Mouse (Mus musculus) intestine, embryonic 15.5 days (tissue): Measurements from ENCODE around the gene Cntnap1. TPM values are rescaled to one million over a fixed set of nuclear protein-coding genes. Genes with fewer than 3 reads are reported as not detected.

Source experiments
- ATAC-seq: fragments of 200-750 bp; cut with Nextera tagmentation; 2 replicates; pipeline ENCODE4 v1.8.0; 2017; ENCODE audit warnings: moderate TSS enrichment, moderate library complexity
- H3K27ac ChIP-seq: fragments of 300-500 bp; sonication (generic); 2 replicates; pipeline ENCODE4 v1.5.1; 2015; ENCODE audit warnings: mild to moderate bottlenecking, inconsistent platforms
- H3K27me3 ChIP-seq: fragments of 300-500 bp; sonication (generic); replicated peaks from 2 replicates; pipeline ENCODE4 v1.6.1; 2015; ENCODE audit warnings: inconsistent platforms
- H3K36me3 ChIP-seq: fragments of 300-500 bp; sonication (generic); 2 replicates; pipeline ENCODE4 v1.6.1; 2015; ENCODE audit warnings: inconsistent platforms
- H3K4me1 ChIP-seq: fragments of 300-500 bp; sonication (generic); replicated peaks from 2 replicates; pipeline ENCODE4 v1.6.1; 2015; ENCODE audit warnings: inconsistent platforms
- H3K4me2 ChIP-seq: fragments of 300-500 bp; sonication (generic); replicated peaks from 2 replicates; pipeline ENCODE4 v1.6.1; 2015; ENCODE audit warnings: mild to moderate bottlenecking, inconsistent platforms
- H3K4me3 ChIP-seq: fragments of 300-500 bp; sonication (generic); replicated peaks from 2 replicates; pipeline ENCODE4 v1.5.1; 2015; ENCODE audit warnings: inconsistent platforms
- H3K9ac ChIP-seq: fragments of 300-500 bp; sonication (generic); 2 replicates; pipeline ENCODE4 v1.6.1; 2015; ENCODE audit warnings: inconsistent platforms
- H3K9me3 ChIP-seq: fragments of 300-500 bp; sonication (generic); 2 replicates; pipeline ENCODE4 v1.6.1; 2016; ENCODE audit warnings: inconsistent platforms
- WGBS: fragments of 180-500 bp; shearing (Covaris S2); methylation state at CpG from one replicate; pipeline ENCODE4 v1.1.7; 2015; 5-methylcytosine and 5-hydroxymethylcytosine counted together
- polyA plus RNA-seq: library from polyadenylated mRNA; unstranded; fragments of >200 nt; fragmentation: Nextera tagmentation; extraction: Ambion mirVana; gene quantifications from 2 replicates; pipeline ENCODE4 v1.2.1, GENCODE M21; 2015

Cntnap1 gene
- polyA plus RNA-seq, 1 experiment from 2014 or later = 0.82 TPM

- H3K27me3 ChIP-seq = no peaks in the 10 kb centered on the region
- no peak overlapping the region for H3K4me3 ChIP-seq
- no peaks in the 10 kb centered on the region for H3K9me3 ChIP-seq
- H3K4me2 ChIP-seq = no peak overlapping the region
- no peak for ATAC-seq
- H3K9ac ChIP-seq = no peak overlapping the region
- WGBS = 74% methylated on average over 5 of the region's 5 CpGs
- H3K27ac ChIP-seq = no peak overlapping the region
- H3K36me3 ChIP-seq = peaks cover 23% of the 10 kb centered on the region
- H3K4me1 ChIP-seq = peaks cover 21% of the 10 kb centered on the region
Measured at GRCm38 (mm10) chr11:101194137-101194536, 23.8 kb downstream of the Cntnap1 start.

GRCm38 (mm10) chr11:101194643-101195042 is 24.3 kb downstream of the Cntnap1 start:
- no peak overlapping the region for H3K27ac ChIP-seq
- no peak overlapping the region for H3K4me2 ChIP-seq
- H3K36me3 ChIP-seq = peaks cover 27% of the 10 kb centered on the region
- ATAC-seq = no peak
- H3K4me1 ChIP-seq = peaks cover 16% of the 10 kb centered on the region
- no peak overlapping the region for H3K9ac ChIP-seq
- H3K4me3 ChIP-seq = no peak overlapping the region
- no peaks in the 10 kb centered on the region for H3K9me3 ChIP-seq
- WGBS = 87% methylated on average over 6 of the region's 6 CpGs
- H3K27me3 ChIP-seq = no peaks in the 10 kb centered on the region

- no peak overlapping the region for H3K4me2 ChIP-seq
- H3K27me3 ChIP-seq = no peaks in the 10 kb centered on the region
- 91% methylated on average over 1 of the region's 1 CpGs for WGBS
- peaks cover 13% of the 10 kb centered on the region for H3K4me1 ChIP-seq
- peaks cover 32% of the 10 kb centered on the region for H3K36me3 ChIP-seq
- H3K27ac ChIP-seq = no peak overlapping the region
- H3K9me3 ChIP-seq = no peaks in the 10 kb centered on the region
- no peak for ATAC-seq
- no peak overlapping the region for H3K9ac ChIP-seq
- H3K4me3 ChIP-seq = no peak overlapping the region
Measured at GRCm38 (mm10) chr11:101195101-101195500, 24.8 kb downstream of the Cntnap1 start.

GRCm38 (mm10) chr11:101195571-101195970 is 25.2 kb downstream of the Cntnap1 start:
- H3K36me3 ChIP-seq = peaks cover 34% of the 10 kb centered on the region
- no peak for ATAC-seq
- H3K4me1 ChIP-seq = peaks cover 9% of the 10 kb centered on the region
- no peak overlapping the region for H3K27ac ChIP-seq
- no peaks in the 10 kb centered on the region for H3K9me3 ChIP-seq
- H3K4me2 ChIP-seq = no peak overlapping the region
- no peak overlapping the region for H3K9ac ChIP-seq
- 84% methylated on average over 8 of the region's 8 CpGs for WGBS
- no peak overlapping the region for H3K4me3 ChIP-seq
- H3K27me3 ChIP-seq = no peaks in the 10 kb centered on the region

GRCm38 (mm10) chr11:101196175-101196574 is 25.9 kb downstream of the Cntnap1 start:
- H3K4me3 ChIP-seq = no peak overlapping the region
- 88% methylated on average over 8 of the region's 8 CpGs for WGBS
- H3K4me1 ChIP-seq = 0 out of 2 replicates have a peak, but pooled peaks cover 4% of the 10 kb centered on the region
- H3K9me3 ChIP-seq = no peaks in the 10 kb centered on the region
- H3K9ac ChIP-seq = no peak overlapping the region
- ATAC-seq = no peak
- no peak overlapping the region for H3K27ac ChIP-seq
- no peaks in the 10 kb centered on the region for H3K27me3 ChIP-seq
- peaks cover 35% of the 10 kb centered on the region for H3K36me3 ChIP-seq
- H3K4me2 ChIP-seq = no peak overlapping the region

GRCm38 (mm10) chr11:101199555-101199954 is 29.2 kb downstream of the Cntnap1 start:
- no peak overlapping the region for H3K4me3 ChIP-seq
- H3K27me3 ChIP-seq = no peaks in the 10 kb centered on the region
- H3K9me3 ChIP-seq = no peaks in the 10 kb centered on the region
- no peak overlapping the region for H3K27ac ChIP-seq
- no peak overlapping the region for H3K9ac ChIP-seq
- WGBS = 79% methylated on average over 3 of the region's 3 CpGs
- no peaks in the 10 kb centered on the region for H3K4me1 ChIP-seq
- peaks cover 39% of the 10 kb centered on the region for H3K36me3 ChIP-seq
- no peak overlapping the region for H3K4me2 ChIP-seq
- ATAC-seq = no peak

GRCm38 (mm10) chr11:101200986-101201385 is 30.7 kb downstream of the Cntnap1 start:
- ATAC-seq = no peak
- H3K4me1 ChIP-seq = no peaks in the 10 kb centered on the region
- WGBS = 17% methylated on average over 7 of the region's 7 CpGs
- H3K27ac ChIP-seq = no peak overlapping the region
- peaks cover 45% of the 10 kb centered on the region for H3K36me3 ChIP-seq
- no peak overlapping the region for H3K9ac ChIP-seq
- H3K27me3 ChIP-seq = no peaks in the 10 kb centered on the region
- H3K9me3 ChIP-seq = no peaks in the 10 kb centered on the region
- no peak overlapping the region for H3K4me2 ChIP-seq
- no peak overlapping the region for H3K4me3 ChIP-seq

- 30% methylated on average over 3 of the region's 3 CpGs for WGBS
- Histone ChIP-seq H3K4me3 (no peak overlapping the region), H3K27me3 (no peaks in the 10 kb centered on the region), H3K27ac (no peak overlapping the region), H3K9me3 (no peaks in the 10 kb centered on the region), H3K9ac (no peak overlapping the region), H3K4me2 (no peak overlapping the region), H3K4me1 (no peaks in the 10 kb centered on the region), H3K36me3 (peaks cover 22% of the 10 kb centered on the region)
- ATAC-seq = peak; percentile 71
Measured at GRCm38 (mm10) chr11:101211970-101212369, 41.6 kb downstream of the Cntnap1 start.

- no peak overlapping the region for H3K27ac ChIP-seq
- 0 out of 2 replicates have a peak, but pooled peaks cover 5% of the 10 kb centered on the region for H3K4me1 ChIP-seq
- no peak overlapping the region for H3K4me2 ChIP-seq
- H3K36me3 ChIP-seq = peaks cover 12% of the 10 kb centered on the region; the same call in 1 of the 2 replicates
- no peaks in the 10 kb centered on the region for H3K9me3 ChIP-seq
- no peak for ATAC-seq
- 92% methylated on average over 5 of the region's 5 CpGs for WGBS
- H3K4me3 ChIP-seq = no peak overlapping the region
- no peak overlapping the region for H3K9ac ChIP-seq
- H3K27me3 ChIP-seq = no peaks in the 10 kb centered on the region
Measured at GRCm38 (mm10) chr11:101216936-101217335, 46.6 kb downstream of the Cntnap1 start.

GRCm38 (mm10) chr11:101218436-101219055 is 48.2 kb downstream of the Cntnap1 start:
- no peaks in the 10 kb centered on the region for H3K9me3 ChIP-seq
- 88% methylated on average over 10 of the region's 10 CpGs for WGBS

GRCm38 (mm10) chr11:101220853-101221252 is 50.5 kb downstream of the Cntnap1 start:
- peak; percentile 65; the same call in 1 of the 2 replicates for ATAC-seq
- Histone ChIP-seq H3K36me3 (0 out of 2 replicates have a peak, but pooled peaks cover 4% of the 10 kb centered on the region), H3K27me3 (no peaks in the 10 kb centered on the region), H3K9ac (no peak overlapping the region), H3K9me3 (no peaks in the 10 kb centered on the region), H3K4me1 (peaks cover 16% of the 10 kb centered on the region), H3K4me3 (no peak overlapping the region), H3K4me2 (no peak overlapping the region), H3K27ac (peak overlapping the region; percentile 55)
- WGBS = 26% methylated on average over 2 of the region's 2 CpGs

More at GRCm38 (mm10) chr11:101218436-101219055, 48.2 kb downstream of the Cntnap1 start:
- Histone ChIP-seq H3K4me3 (no peak overlapping the region), H3K27me3 (no peaks in the 10 kb centered on the region), H3K4me1 (0 out of 2 replicates have a peak, but pooled peaks cover 5% of the 10 kb centered on the region), H3K27ac (no peak overlapping the region), H3K36me3 (peaks cover 7% of the 10 kb centered on the region; the same call in 1 of the 2 replicates), H3K4me2 (no peak overlapping the region), H3K9ac (no peak overlapping the region)
- ATAC-seq = no peak

- H3K4me1 ChIP-seq = peaks cover 17% of the 10 kb centered on the region
- H3K36me3 ChIP-seq = 0 out of 2 replicates have a peak, but pooled peaks cover under 1% of the 10 kb centered on the region
- H3K9me3 ChIP-seq = no peaks in the 10 kb centered on the region
- peak overlapping the region; percentile 55; the same call in 1 of the 2 replicates for H3K27ac ChIP-seq
- H3K9ac ChIP-seq = no peak overlapping the region
- no peak for ATAC-seq
- no peaks in the 10 kb centered on the region for H3K27me3 ChIP-seq
- H3K4me3 ChIP-seq = no peak overlapping the region
- H3K4me2 ChIP-seq = no peak overlapping the region
- WGBS = 68% methylated on average over 8 of the region's 8 CpGs
Measured at GRCm38 (mm10) chr11:101221306-101221986, 51.1 kb downstream of the Cntnap1 start.
